Mouse (Mus musculus) monocyte, adult 2 months (primary cell): Measurements from ENCODE around the gene St3gal4.
"Not testable (repeated sequence)": the region's sequence is repeated elsewhere in the genome, so short reads cannot be mapped to it uniquely, and the experiment has no call there.

ENCODE experiments used
- DNase-seq, 2 experiments: peaks; one replicate each; pipeline ENCODE4 v3.0.0; 2022; ENCODE audit warnings: low spot score in 2 of 2, low read depth in 1 of 2

St3gal4 gene

GRCm38 (mm10) chr9:35119168-35119567, at the start of gene St3gal4:
TSS of gene St3gal4 (minus strand) at chr9:35119268.
- no peak for DNase-seq

- DNase-seq, result no peak
Measured at GRCm38 (mm10) chr9:35166798-35167635, 47.9 kb upstream of the St3gal4 start.

- no peak for DNase-seq
Measured at GRCm38 (mm10) chr9:35166144-35166797, 47.2 kb upstream of the St3gal4 start.

DNA sequence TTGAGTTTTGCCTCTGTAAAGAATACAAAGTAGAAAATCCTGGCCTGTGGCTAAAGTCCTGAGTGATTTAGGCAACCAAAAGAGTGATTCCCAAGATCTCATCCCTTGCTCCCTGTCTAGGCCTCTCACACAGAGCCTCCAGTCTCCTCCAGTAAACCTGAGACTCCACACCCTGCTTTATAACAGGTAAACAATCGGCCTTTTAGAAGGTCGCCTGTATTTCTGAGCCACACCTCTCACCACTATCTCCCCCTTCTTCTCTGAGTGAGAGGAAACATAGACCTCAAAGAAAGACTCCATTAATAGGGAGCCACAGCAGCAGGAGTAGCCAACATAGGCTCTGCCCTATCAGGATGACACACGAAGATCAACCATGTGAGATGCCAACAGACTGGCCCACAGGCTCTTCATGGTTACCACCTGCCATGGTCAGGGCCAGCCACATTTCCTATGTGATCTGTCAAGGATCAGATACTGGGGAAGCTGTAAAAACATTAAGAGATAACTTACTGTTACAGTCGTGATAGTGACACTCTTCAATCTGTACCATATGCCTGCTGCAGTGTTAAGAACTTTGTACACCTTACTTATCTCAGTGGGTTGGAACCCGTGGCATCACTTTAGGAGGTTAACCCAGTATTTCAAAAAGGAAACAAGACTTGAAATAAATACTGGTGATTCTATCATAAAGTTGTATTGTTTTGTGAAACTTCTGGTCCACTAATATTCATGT, 45.2 kb upstream of the St3gal4 start:
- DNase-seq, result no peak

DNA sequence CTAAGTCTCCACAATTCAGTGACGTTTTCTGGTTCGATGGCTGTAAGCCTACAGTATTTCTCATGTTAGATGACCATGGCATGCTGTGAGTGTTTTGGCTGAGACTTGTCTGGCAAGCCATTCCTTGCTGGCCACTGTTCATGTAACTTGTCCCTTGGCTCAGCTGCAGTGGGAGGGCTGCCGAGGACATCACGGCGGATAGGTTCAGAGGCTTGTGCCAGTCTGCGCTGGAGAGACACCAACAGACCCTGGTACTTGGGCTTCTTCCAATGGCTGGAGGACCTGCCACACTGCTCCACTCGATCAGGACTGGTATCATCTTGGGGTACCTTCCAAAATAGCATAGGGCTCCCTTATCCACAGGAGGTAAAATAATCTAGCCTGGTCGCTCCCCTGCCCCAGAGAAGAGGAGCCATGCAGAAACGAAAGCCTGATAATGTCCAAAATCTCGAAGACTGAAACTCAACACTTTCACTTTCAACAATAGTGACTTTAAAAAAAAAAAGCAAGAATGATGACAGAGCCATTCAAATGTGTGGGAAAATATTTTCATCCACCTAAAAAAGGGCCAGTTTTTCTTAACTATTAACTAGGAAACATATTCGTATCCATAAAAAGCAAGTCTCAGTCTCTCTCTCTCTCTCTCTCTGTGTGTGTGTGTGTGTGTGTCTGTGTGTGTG, 44.1 kb upstream of the St3gal4 start:
- no peak for DNase-seq

- no peak for DNase-seq
Measured at GRCm38 (mm10) chr9:35161721-35162120, 42.7 kb upstream of the St3gal4 start.

- no peak for DNase-seq
Measured at GRCm38 (mm10) chr9:35160662-35161061, 41.6 kb upstream of the St3gal4 start.

DNA sequence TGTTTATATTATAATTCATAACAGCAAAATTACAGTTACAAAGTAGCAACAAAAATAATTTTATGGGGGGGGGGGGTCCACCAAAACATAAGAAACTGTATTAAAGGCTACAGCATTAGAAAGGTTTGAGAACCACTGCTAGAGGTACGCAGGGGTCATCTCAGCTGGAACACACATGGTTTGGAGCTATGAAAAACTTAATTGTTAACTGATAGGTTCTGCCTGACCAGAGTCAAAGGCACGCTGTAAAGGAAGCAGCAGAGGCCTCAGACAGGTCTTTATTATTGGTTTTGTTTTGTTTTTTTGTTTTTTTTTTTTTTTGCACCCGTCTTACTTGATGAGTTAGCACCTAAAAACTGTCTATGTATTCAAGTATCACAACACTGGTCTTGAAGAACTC, 39.4 kb upstream of the St3gal4 start:
- DNase-seq, result no peak

GRCm38 (mm10) chr9:35156862-35157261, 37.8 kb upstream of the St3gal4 start:
- DNase-seq, result no peak

- DNase-seq, result no peak
Measured at GRCm38 (mm10) chr9:35156002-35156710, 37.1 kb upstream of the St3gal4 start.

- no peak for DNase-seq
Measured at GRCm38 (mm10) chr9:35152923-35153322, 33.9 kb upstream of the St3gal4 start.

- not testable (repeated sequence) for DNase-seq
Measured at GRCm38 (mm10) chr9:35148822-35149221, 29.8 kb upstream of the St3gal4 start.

GRCm38 (mm10) chr9:35147261-35147660, 28.2 kb upstream of the St3gal4 start:
- not testable (repeated sequence) for DNase-seq

- no peak for DNase-seq
Measured at GRCm38 (mm10) chr9:35145829-35146228, 26.8 kb upstream of the St3gal4 start.

GRCm38 (mm10) chr9:35145118-35145517, 26.1 kb upstream of the St3gal4 start:
- no peak for DNase-seq

DNA sequence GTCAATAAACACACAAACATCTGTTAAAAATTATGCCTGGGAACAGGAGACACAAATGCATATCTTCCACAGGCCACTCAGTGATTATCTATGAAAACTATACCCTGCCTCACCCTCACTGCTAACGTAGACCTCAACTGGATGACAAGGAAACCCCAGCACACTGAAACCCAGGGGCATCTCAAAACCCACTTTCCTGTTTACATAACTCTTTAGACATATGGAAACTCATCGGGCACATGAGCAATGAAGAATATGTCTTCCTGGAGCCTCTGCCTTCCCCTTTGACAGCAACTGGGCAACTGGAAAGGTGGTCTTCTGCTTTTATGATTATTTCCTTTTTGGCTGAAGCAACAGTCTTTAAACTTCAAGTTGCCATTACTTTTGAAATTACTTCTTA, 23.2 kb upstream of the St3gal4 start:
- DNase-seq, result no peak

GRCm38 (mm10) chr9:35139231-35139744, 20.2 kb upstream of the St3gal4 start:
- DNase-seq, result no peak

DNA sequence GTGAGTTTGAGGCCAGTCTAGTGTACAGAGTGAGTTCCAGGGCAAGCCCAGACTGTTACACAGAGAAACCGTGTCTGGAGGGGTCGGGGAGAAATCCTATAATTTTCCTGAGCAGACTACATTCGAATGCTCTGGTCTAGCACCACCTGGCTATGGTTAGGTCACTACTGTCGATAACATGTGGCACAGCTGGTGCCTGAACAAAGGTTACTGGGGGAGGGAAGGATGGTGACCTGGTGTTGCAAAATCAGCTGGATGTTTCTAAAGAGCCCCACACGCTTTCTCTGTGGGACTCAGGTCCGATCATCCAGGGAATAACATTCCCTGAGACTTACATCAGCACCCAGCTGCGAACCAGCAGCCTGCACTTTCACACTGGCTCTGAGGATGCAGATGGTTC, 19.0 kb upstream of the St3gal4 start:
- DNase-seq, result no peak

GRCm38 (mm10) chr9:35135575-35135974, 16.5 kb upstream of the St3gal4 start:
- no peak for DNase-seq

GRCm38 (mm10) chr9:35131637-35132397, 12.7 kb upstream of the St3gal4 start:
- no peak for DNase-seq
